ENCODE assay signal across 8 mouse cellular contexts in the genomic region with DNA sequence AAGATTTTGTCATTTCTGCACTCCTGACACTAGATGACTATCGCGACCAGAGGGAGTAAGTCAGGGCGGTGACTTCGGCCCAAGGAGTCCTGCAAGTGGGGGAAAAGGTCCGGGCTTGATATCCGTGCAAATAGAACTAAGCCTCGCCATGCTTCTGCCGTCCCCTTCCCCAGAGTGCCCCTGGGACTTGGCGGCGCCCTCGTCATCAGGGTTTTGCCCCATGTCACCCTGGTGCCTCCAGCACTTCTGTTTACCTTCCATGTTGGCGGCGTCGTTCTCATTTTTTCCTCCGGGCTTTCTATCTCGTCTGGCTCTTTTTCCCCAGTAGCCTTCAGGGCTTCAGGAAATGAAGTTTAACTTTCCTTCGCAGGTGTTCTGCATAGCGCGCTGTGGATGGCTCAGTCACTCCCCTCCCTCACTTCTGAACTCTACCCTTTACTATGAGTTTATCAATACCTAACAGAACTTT. TPM values are rescaled to one million over a fixed set of nuclear protein-coding genes. Genes with fewer than 3 reads are reported as not detected.
DNase-seq lines count a peak whose midpoint lies in the region; ATAC-seq and TF ChIP-seq lines count a peak whose summit lies in the region.

No protein-coding gene starts in this region.

- ATAC-seq in common myeloid progenitor, adult 5-6 weeks (replicated peaks; ENCODE audit: low read depth, poor library complexity, severe bottlenecking): peak; percentile 16; the same call in 1 of the 2 replicates
- 0 out of 2 replicates have a peak, but pooled peaks have one; percentile 1 for ATAC-seq in lung, postnatal 0 days

- H3K9ac ChIP-seq in heart, adult 2 months (ENCODE audit: low read depth, low read length): peak overlapping the region; percentile 75
- H3K9ac ChIP-seq in lung, postnatal 0 days (replicated peaks; ENCODE audit: low read depth): peak overlapping the region; percentile 36

- intact Hi-C loops in heart, adult 2 months (cut with DNase I): loop anchor here (2.0 to 10.0 kb wide), 2 partner anchors 63 to 341 kb away; partner anchors contain the start of gene Nup155
- intact Hi-C loops in left cerebral cortex, postnatal 36 days (cut with DNase I): loop anchor here (2.0 to 5.0 kb wide), 3 partner anchors 64 to 143 kb away; no protein-coding TSS in a partner anchor

- H3K4me2 ChIP-seq in lung, postnatal 0 days (replicated peaks; ENCODE audit: low read depth, low read length): peak overlapping the region; percentile 90

- peaks cover 5% of the 10 kb centered on the region for H3K36me3 ChIP-seq in heart, adult 2 months (ENCODE audit: control insufficient read depth, insufficient read depth, low read length)
- H3K36me3 ChIP-seq in lung, postnatal 0 days (ENCODE audit: insufficient read depth, low read length): no peaks in the 10 kb centered on the region

- no peak for TF ChIP-seq EP300 in heart, adult 2 months (IDR thresholded peaks at IDR 0.05; ENCODE audit: insufficient read depth, low read depth, low read length)
- no peak for TF ChIP-seq EP300 in lung, postnatal 0 days (IDR thresholded peaks at IDR 0.05)

- H3K79me2 ChIP-seq in heart, adult 2 months (replicated peaks; ENCODE audit: control insufficient read depth, insufficient read depth, low read length): no peaks in the 10 kb centered on the region

- peak; percentile 77 for DNase-seq in CD4-positive helper T cell, adult 2 months (ENCODE audit: low read depth, low spot score)
- DNase-seq in R1 (ENCODE audit: low read depth, low spot score): peak; percentile 46
- peak; percentile 37 to 57 for DNase-seq in heart, adult 2 months
- peak; percentile 43 for DNase-seq in kidney, adult 18-20 months
- DNase-seq in lung, postnatal 0 days (ENCODE audit: low spot score): peak; percentile 43
- peak; percentile 8 for DNase-seq in right cerebral cortex, postnatal 4 days
- DNase-seq in left cerebral cortex, postnatal 36 days (ENCODE audit: low spot score in 2 of 2): no peak

- no peaks in the 10 kb centered on the region for H3K9me3 ChIP-seq in lung, postnatal 0 days (ENCODE audit: low read length)

- peak overlapping the region; percentile 86 for H3K4me3 ChIP-seq in heart, adult 2 months
- peak overlapping the region; percentile 91 for H3K4me3 ChIP-seq in lung, postnatal 0 days (ENCODE audit: low read depth, low read length)

- peaks cover 3% of the 10 kb centered on the region for H3K4me1 ChIP-seq in heart, adult 2 months (ENCODE audit: control insufficient read depth, insufficient read depth, low read length)
- H3K4me1 ChIP-seq in lung, postnatal 0 days (ENCODE audit: insufficient read depth, low read depth, low read length): peaks cover 5% of the 10 kb centered on the region; the same call in 1 of the 2 replicates

- TF ChIP-seq CTCF in heart, adult 2 months (IDR thresholded peaks at IDR 0.05): no peak
- TF ChIP-seq CTCF in lung, postnatal 0 days (IDR thresholded peaks at IDR 0.05): 0 out of 2 replicates have a peak, but pooled peaks have one; percentile 0

- under 1% methylated on average over 19 of the region's 19 CpGs for WGBS in heart, adult 2 months
- WGBS in lung, postnatal 0 days: under 1% methylated on average over 19 of the region's 19 CpGs

- no peaks in the 10 kb centered on the region for H3K27me3 ChIP-seq in heart, adult 2 months (ENCODE audit: control insufficient read depth, insufficient read depth, low read length)
- no peaks in the 10 kb centered on the region for H3K27me3 ChIP-seq in lung, postnatal 0 days (replicated peaks; ENCODE audit: insufficient read depth, low read length)

- H3K27ac ChIP-seq in heart, adult 2 months: peak overlapping the region; percentile 92
- H3K27ac ChIP-seq in lung, postnatal 0 days (ENCODE audit: low read length): peak overlapping the region; percentile 99

- no peak for TF ChIP-seq POLR2A in heart, adult 2 months (IDR thresholded peaks at IDR 0.05; ENCODE audit: insufficient read depth, low read depth, low read length)

RNA-seq across cellular contexts. Expression of gene Nipbl, which starts 1.7 kb away (rescaled TPM):
- total RNA-seq in common myeloid progenitor, adult 5-6 weeks (2017): 64.3 and 74.0 TPM in 2 replicates
- total RNA-seq in heart, adult 2 months (2021): 10 to 100 TPM; 26.6 to 29.5 TPM
- 4.1 and 8.3 TPM in 2 replicates for polyA plus RNA-seq in heart, adult 2 months (2012; rRNA removed)
- 15.1 and 17.6 TPM in 2 replicates for polyA plus RNA-seq in lung, postnatal 0 days (2015; fragmentation: Nextera tagmentation; extraction: Ambion mirVana)
- 10 to 100 TPM; 23.5 to 34.2 TPM for total RNA-seq in left cerebral cortex, postnatal 36 days (2021)

Comparison
In these comparisons a context has a peak if more than half of its experiments do, and no peak if none do; other contexts are left out.
1. DNase-seq: peak in CD4-positive helper T cell, adult 2 months (single experiment), R1 (single experiment), heart, adult 2 months (2 of 2), kidney, adult 18-20 months (single experiment), lung, postnatal 0 days (single experiment) and right cerebral cortex, postnatal 4 days (single experiment); none in left cerebral cortex, postnatal 36 days (0 of 2).